Mouse (Mus musculus) hindbrain, embryonic 13.5 days (tissue): ENCODE results near the gene 4930467E23Rik. TPM values are rescaled to one million over a fixed set of nuclear protein-coding genes. Genes with fewer than 3 reads are reported as not detected.
"Not testable (repeated sequence)": the region's sequence is repeated elsewhere in the genome, so short reads cannot be mapped to it uniquely, and the experiment has no call there.

Experiments
- ATAC-seq: fragments of 200-750 bp; cut with Nextera tagmentation; 2 replicates; pipeline ENCODE4 v1.8.0; 2017; ENCODE audit warnings: moderate TSS enrichment; ENCODE audit not compliant: low FRiP score
- H3K27ac ChIP-seq: fragments of 300-500 bp; sonication (generic); 2 replicates; pipeline ENCODE4 v1.5.1; 2015; ENCODE audit warnings: inconsistent platforms, mild to moderate bottlenecking, moderate library complexity
- H3K27me3 ChIP-seq: fragments of 300-500 bp; sonication (generic); 2 replicates; pipeline ENCODE4 v1.6.1; 2015; ENCODE audit warnings: mild to moderate bottlenecking, inconsistent platforms
- H3K36me3 ChIP-seq: fragments of 300-500 bp; sonication (generic); 2 replicates; pipeline ENCODE4 v1.6.1; 2015; ENCODE audit warnings: mild to moderate bottlenecking, inconsistent platforms
- H3K4me1 ChIP-seq: fragments of 300-500 bp; sonication (generic); replicated peaks from 2 replicates; pipeline ENCODE4 v1.6.1; 2015; ENCODE audit warnings: inconsistent platforms
- H3K4me2 ChIP-seq: fragments of 300-500 bp; sonication (generic); 2 replicates; pipeline ENCODE4 v1.6.1; 2015; ENCODE audit warnings: inconsistent platforms, mild to moderate bottlenecking, moderate library complexity
- H3K4me3 ChIP-seq: fragments of 300-500 bp; sonication (generic); 2 replicates; pipeline ENCODE4 v1.5.1; 2015; ENCODE audit warnings: mild to moderate bottlenecking, inconsistent platforms
- H3K9ac ChIP-seq: fragments of 300-500 bp; sonication (generic); 2 replicates; pipeline ENCODE4 v1.6.1; 2015; ENCODE audit warnings: mild to moderate bottlenecking, inconsistent platforms
- H3K9me3 ChIP-seq: fragments of 300-500 bp; sonication (generic); 2 replicates; pipeline ENCODE4 v1.6.1; 2016; ENCODE audit warnings: inconsistent platforms
- WGBS: fragments of 180-500 bp; shearing (Covaris S2); methylation state at CpG from one replicate; pipeline ENCODE4 v1.1.7; 2015; 5-methylcytosine and 5-hydroxymethylcytosine counted together
- polyA plus RNA-seq: library from polyadenylated mRNA; unstranded; fragments of >200 nt; fragmentation: Nextera tagmentation; extraction: Ambion mirVana; gene quantifications from 2 replicates; pipeline ENCODE4 v1.2.1, GENCODE M21; 2015

The 4930467E23Rik gene
- not detected in 2 replicates for polyA plus RNA-seq

DNA sequence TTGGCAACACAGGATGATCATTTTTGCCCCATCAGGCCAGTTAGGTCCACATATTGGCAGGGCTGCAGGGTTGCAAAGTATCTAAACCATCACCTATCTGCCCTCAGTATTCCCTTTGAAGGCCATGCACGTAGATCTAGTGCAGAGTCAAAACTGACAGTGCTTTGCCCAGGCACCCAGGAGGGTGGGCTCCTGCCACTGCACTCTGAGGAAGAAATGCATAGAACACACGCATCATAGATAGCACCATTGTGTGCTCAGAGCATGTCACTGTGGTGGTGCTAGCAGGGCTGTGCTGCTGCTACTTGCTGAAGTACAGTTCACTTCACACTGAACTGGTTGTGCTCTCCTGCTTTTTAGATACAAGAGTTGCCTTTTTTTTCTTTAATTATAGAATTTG is at the start of gene 4930467E23Rik:
Gene 4930467E23Rik, plus strand, starts transcription at position 301 of the 400 bp plus-strand sequence.
- not testable (repeated sequence) for H3K27ac ChIP-seq, H3K36me3 ChIP-seq, H3K4me1 ChIP-seq, H3K9me3 ChIP-seq, H3K4me3 ChIP-seq, H3K9ac ChIP-seq, ATAC-seq, H3K4me2 ChIP-seq, H3K27me3 ChIP-seq
- no CpG with 5 or more reads among the region's 2 CpGs for WGBS

DNA sequence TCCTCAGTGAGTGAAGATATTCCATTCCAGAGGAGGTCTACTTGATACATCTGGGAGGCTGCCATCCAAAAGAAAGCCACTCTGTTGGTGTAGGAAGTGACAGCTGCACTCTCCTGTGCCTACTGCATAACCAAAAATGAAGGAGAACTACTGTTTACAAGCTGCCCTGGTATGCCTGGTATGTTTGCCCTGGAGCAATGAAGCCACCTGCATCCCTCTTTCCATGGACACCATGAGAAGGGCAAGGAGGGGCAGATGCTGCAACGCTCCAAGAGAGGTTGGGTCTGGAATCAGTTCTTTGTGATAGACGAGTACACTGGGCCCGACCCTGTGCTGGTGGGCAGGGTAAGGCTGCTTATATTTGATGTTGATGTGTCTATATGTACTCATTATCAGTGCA is 47.1 kb upstream of the 4930467E23Rik start:
- not testable (repeated sequence) for ATAC-seq, H3K4me3 ChIP-seq, H3K27ac ChIP-seq, H3K27me3 ChIP-seq, H3K9me3 ChIP-seq, H3K36me3 ChIP-seq, H3K9ac ChIP-seq, H3K4me1 ChIP-seq, H3K4me2 ChIP-seq
- 95% methylated on average over 2 of the region's 3 CpGs for WGBS

DNA sequence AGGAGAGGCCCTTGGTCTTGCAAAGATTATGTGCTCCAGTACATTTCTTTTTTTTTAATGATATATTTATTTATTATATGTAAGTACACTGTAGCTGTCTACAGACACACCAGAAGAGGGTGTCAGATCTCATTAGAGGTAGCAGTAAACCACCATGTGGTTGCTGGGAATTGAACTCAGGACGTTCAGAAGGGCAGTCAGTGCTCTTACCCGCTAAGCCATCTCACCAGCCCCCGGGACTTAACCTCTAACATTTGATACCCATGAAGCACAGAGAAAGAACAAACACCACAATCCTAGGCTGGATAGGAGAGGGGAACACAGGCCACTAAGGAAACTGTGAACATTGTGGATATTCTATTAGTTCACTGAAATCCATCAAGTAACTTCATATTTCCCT is 43.9 kb upstream of the 4930467E23Rik start:
- 81% methylated on average over 3 of the region's 3 CpGs for WGBS
- not testable (repeated sequence) for H3K9me3 ChIP-seq, ATAC-seq

GRCm38 (mm10) chr8:19688802-19689525 is 40.4 kb upstream of the 4930467E23Rik start:
- not testable (repeated sequence) for H3K9me3 ChIP-seq, H3K27me3 ChIP-seq, H3K27ac ChIP-seq, H3K4me1 ChIP-seq, ATAC-seq, H3K9ac ChIP-seq, H3K36me3 ChIP-seq, H3K4me3 ChIP-seq, H3K4me2 ChIP-seq
- 83% methylated on average over 6 of the region's 6 CpGs for WGBS

More for the DNA sequence above, 43.9 kb upstream of the 4930467E23Rik start:
- H3K36me3 ChIP-seq, H3K4me2 ChIP-seq, H3K4me3 ChIP-seq, H3K27ac ChIP-seq, H3K9ac ChIP-seq, H3K4me1 ChIP-seq, H3K27me3 ChIP-seq: not testable (repeated sequence)

DNA sequence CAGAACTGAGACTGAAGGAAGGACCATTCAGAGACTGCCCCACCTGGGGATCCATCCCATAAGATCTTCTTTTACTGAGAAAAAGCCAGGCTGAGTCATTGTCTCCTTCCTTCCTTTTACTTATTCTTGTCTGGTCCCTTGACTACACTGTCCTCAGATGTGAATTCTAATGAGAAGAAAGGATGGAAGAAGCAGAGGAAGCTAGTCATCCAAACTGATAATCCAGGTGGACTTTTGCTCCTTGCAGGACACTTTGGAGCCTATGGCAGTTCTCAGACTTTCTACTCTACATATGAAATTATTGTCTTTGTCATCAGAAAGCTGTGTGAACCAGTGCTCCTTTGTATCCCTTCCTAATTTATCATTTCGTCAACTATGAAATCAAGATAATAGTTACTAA is 39.6 kb upstream of the 4930467E23Rik start:
- H3K9ac ChIP-seq, H3K27ac ChIP-seq, H3K4me2 ChIP-seq, H3K36me3 ChIP-seq, H3K4me3 ChIP-seq, H3K4me1 ChIP-seq, ATAC-seq, H3K9me3 ChIP-seq, H3K27me3 ChIP-seq: not testable (repeated sequence)
- 85% methylated on average over 1 of the region's 1 CpGs for WGBS

DNA sequence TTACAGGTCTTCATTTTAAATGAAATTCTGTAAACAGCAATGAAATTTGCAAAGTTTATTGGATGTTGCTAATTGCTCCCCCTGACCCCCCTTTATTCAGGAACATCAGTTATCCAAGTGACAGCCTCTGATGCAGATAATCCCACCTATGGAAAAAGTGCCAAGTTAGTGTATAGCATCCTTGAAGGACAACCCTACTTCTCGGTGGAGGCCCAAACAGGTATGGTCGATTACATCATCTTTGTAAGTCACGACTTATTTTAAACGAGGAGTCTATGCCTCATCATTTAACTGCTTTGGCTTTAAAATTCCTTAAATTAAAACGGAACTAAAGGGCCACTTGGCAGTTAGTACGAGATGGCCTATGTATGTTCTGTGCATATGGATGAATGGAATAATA is 38.0 kb upstream of the 4930467E23Rik start:
- not testable (repeated sequence) for H3K4me1 ChIP-seq, H3K9ac ChIP-seq, ATAC-seq, H3K27ac ChIP-seq, H3K4me2 ChIP-seq, H3K36me3 ChIP-seq, H3K27me3 ChIP-seq, H3K9me3 ChIP-seq, H3K4me3 ChIP-seq
- 90% methylated on average over 6 of the region's 6 CpGs for WGBS

GRCm38 (mm10) chr8:19697497-19698077 is 31.8 kb upstream of the 4930467E23Rik start:
- H3K36me3 ChIP-seq, H3K4me3 ChIP-seq, H3K27ac ChIP-seq, H3K4me2 ChIP-seq, H3K9ac ChIP-seq, ATAC-seq, H3K9me3 ChIP-seq, H3K4me1 ChIP-seq, H3K27me3 ChIP-seq: not testable (repeated sequence)
- 90% methylated on average over 11 of the region's 11 CpGs for WGBS

- not testable (repeated sequence) for ATAC-seq, H3K9me3 ChIP-seq, H3K4me3 ChIP-seq, H3K4me1 ChIP-seq, H3K27ac ChIP-seq, H3K9ac ChIP-seq, H3K36me3 ChIP-seq, H3K4me2 ChIP-seq, H3K27me3 ChIP-seq
- WGBS = 78% methylated on average over 6 of the region's 6 CpGs
Measured at GRCm38 (mm10) chr8:19698123-19698522, 31.3 kb upstream of the 4930467E23Rik start.

DNA sequence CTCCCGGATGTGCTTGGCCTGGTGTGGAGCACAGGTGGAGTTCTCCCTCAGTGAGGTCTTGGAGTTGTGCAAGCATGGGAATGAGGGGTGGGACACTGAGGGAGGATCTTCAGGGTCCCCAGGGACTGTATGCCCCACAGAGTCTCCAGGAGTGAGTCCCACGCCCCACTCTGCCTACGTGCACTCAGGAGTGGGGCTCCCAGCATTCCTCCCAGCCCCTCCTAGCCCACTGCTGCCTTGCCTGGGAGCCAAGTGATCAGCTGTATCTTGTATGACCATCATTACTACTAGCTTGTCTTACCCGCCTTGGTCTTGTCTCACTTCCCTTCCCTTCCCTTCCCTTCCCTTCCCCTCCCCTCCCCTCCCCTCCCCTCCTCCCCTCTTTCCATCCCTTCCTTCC is 30.7 kb upstream of the 4930467E23Rik start:
- ATAC-seq, H3K4me3 ChIP-seq, H3K27ac ChIP-seq, H3K4me1 ChIP-seq, H3K27me3 ChIP-seq, H3K9ac ChIP-seq, H3K9me3 ChIP-seq, H3K4me2 ChIP-seq, H3K36me3 ChIP-seq: not testable (repeated sequence)
- WGBS = 88% methylated on average over 4 of the region's 4 CpGs

GRCm38 (mm10) chr8:19701326-19701725 is 28.1 kb upstream of the 4930467E23Rik start:
- ATAC-seq, H3K4me2 ChIP-seq, H3K4me3 ChIP-seq, H3K9me3 ChIP-seq, H3K4me1 ChIP-seq, H3K9ac ChIP-seq, H3K27ac ChIP-seq, H3K27me3 ChIP-seq, H3K36me3 ChIP-seq: not testable (repeated sequence)
- 92% methylated on average over 2 of the region's 2 CpGs for WGBS

DNA sequence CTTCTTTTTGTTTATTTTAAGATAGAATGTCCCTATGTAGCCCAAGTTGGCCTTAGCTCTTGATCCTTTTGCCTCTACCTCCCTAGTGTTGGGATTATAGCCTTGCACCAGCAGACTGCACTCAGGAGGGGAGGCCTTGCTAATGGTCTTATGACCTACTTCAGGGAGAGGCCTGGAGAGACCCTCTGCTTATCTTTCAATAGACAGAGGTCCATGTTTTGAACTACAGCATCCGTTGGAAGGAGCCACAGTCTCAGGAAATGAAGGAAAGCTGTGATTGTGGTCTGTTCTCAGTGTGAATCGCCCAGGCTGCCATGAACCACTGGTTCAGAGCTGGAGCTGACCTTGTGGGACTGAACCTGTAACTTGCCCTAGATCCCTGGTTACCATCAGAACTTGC is 27.1 kb upstream of the 4930467E23Rik start:
- not testable (repeated sequence) for H3K4me2 ChIP-seq, H3K9ac ChIP-seq, H3K27ac ChIP-seq, H3K9me3 ChIP-seq, H3K27me3 ChIP-seq, ATAC-seq, H3K4me1 ChIP-seq, H3K36me3 ChIP-seq, H3K4me3 ChIP-seq
- 81% methylated on average over 2 of the region's 2 CpGs for WGBS

DNA sequence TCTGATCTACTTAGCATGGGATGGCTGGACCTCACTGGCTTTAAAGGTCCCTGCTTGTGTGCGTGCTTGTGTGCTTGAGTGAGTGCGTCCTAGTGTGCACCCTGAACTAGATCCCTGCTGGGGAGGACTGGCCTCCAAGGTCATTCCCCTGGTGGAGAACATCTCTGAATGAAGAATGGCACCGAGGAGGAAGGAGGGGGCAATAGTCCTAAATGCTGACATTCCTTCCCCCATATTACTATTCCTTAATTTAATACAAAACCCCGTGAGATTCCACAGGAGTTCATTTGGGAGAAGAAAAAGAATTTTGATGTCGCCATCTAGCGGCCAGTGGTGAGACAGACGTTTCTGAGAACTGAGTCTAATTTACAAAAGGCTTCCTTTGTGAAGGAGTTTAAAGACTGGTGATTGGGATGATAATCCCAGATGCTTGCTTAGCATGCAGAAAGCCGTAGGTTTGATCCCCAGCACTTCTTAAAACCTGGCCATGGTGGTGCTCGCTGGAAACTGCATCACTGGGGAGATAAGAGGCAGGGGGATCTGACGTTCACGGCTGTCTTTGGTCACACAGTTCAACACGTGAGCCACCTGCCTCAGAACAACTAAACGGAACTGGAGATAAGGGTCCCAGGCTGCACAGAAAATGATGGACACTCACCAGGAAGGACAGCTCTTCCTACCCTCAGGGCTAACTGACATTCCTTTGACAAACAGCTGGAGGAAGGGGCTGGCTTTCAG is 26.2 kb upstream of the 4930467E23Rik start:
- ATAC-seq = peak; percentile 94
- not testable (repeated sequence) for H3K4me1 ChIP-seq, H3K4me2 ChIP-seq, H3K27me3 ChIP-seq, H3K9me3 ChIP-seq, H3K27ac ChIP-seq, H3K36me3 ChIP-seq, H3K4me3 ChIP-seq, H3K9ac ChIP-seq
- 48% methylated on average over 13 of the region's 13 CpGs for WGBS

GRCm38 (mm10) chr8:19703906-19704305 is 25.5 kb upstream of the 4930467E23Rik start:
- ATAC-seq, H3K4me2 ChIP-seq, H3K9ac ChIP-seq, H3K4me1 ChIP-seq, H3K4me3 ChIP-seq, H3K27ac ChIP-seq, H3K9me3 ChIP-seq, H3K36me3 ChIP-seq, H3K27me3 ChIP-seq: not testable (repeated sequence)
